ENCODE assay signal across 9 mouse cellular contexts in genomic region chr1:95664321-95664825, GRCm38 (mm10). TPM values are rescaled to one million over a fixed set of nuclear protein-coding genes. Genes with fewer than 3 reads are reported as not detected.
DNase-seq lines count a peak whose midpoint lies in the region; ATAC-seq and TF ChIP-seq lines count a peak whose summit lies in the region.
"Had no signal": no experiment of that assay in that cellular context is flagged by ENCODE, and none has a peak within 500 bp of the region (broad histone marks: within the 10 kb centered on the region; RNA-seq: fewer than 3 reads in every experiment).

No protein-coding gene starts in this region.

- peak; percentile 25 for TF ChIP-seq RAD21 in MEL (IDR thresholded peaks at IDR 0.05; ENCODE audit: low read depth, low read length)

- H3K4me3 ChIP-seq in intestine, embryonic 14.5 days (ENCODE audit: low read depth, low read length): no peak overlapping the region
- H3K4me3 ChIP-seq in intestine, embryonic 15.5 days (replicated peaks): no peak overlapping the region
- H3K4me3 ChIP-seq in MEL (ENCODE audit: control insufficient read depth in 1 of 2, insufficient read depth in 1 of 2, low read depth in 2 of 2, low read length in 2 of 2): no peak overlapping the region
- H3K4me3 ChIP-seq in forebrain, embryonic 14.5 days (ENCODE audit: low read depth, low read length): peak overlapping the region; percentile 63
- no peak overlapping the region for H3K4me3 ChIP-seq in limb, embryonic 14.5 days (replicated peaks; ENCODE audit: low read length)
- H3K4me3 ChIP-seq in olfactory bulb, adult 2 months (ENCODE audit: insufficient read depth, low read depth, low read length): peak overlapping the region; percentile 55

- no peak overlapping the region for H3K27ac ChIP-seq in intestine, embryonic 14.5 days (ENCODE audit: low read depth)
- H3K27ac ChIP-seq in intestine, embryonic 15.5 days: no peak overlapping the region
- no peak overlapping the region for H3K27ac ChIP-seq in MEL (ENCODE audit: control insufficient read depth, low read depth, low read length)
- H3K27ac ChIP-seq in forebrain, embryonic 14.5 days (ENCODE audit: low read depth, low read length): peak overlapping the region; percentile 77; the same call in 1 of the 2 replicates
- H3K27ac ChIP-seq in limb, embryonic 14.5 days (replicated peaks; ENCODE audit: low read depth, low read length): no peak overlapping the region
- no peak overlapping the region for H3K27ac ChIP-seq in olfactory bulb, adult 2 months (ENCODE audit: insufficient read depth, low read depth, low read length)

- peaks cover 7% of the 10 kb centered on the region; the same call in 1 of the 2 replicates for H3K27me3 ChIP-seq in intestine, embryonic 14.5 days (replicated peaks; ENCODE audit: control insufficient read depth, insufficient read depth, low read length)
- H3K27me3 ChIP-seq in intestine, embryonic 15.5 days (replicated peaks): no peaks in the 10 kb centered on the region
- no peaks in the 10 kb centered on the region for H3K27me3 ChIP-seq in MEL (ENCODE audit: control insufficient read depth in 1 of 2, insufficient read depth in 2 of 2, low read length in 2 of 2)
- no peaks in the 10 kb centered on the region for H3K27me3 ChIP-seq in forebrain, embryonic 14.5 days (replicated peaks; ENCODE audit: control insufficient read depth, insufficient read depth, low read length)
- H3K27me3 ChIP-seq in limb, embryonic 14.5 days (ENCODE audit: control insufficient read depth, insufficient read depth, low read length): peaks cover 19% of the 10 kb centered on the region

- H3K9me3 ChIP-seq in intestine, embryonic 14.5 days (ENCODE audit: control insufficient read depth, low read length): no peaks in the 10 kb centered on the region
- no peaks in the 10 kb centered on the region for H3K9me3 ChIP-seq in intestine, embryonic 15.5 days
- H3K9me3 ChIP-seq in MEL (replicated peaks; ENCODE audit: insufficient read depth, low read length): no peaks in the 10 kb centered on the region
- H3K9me3 ChIP-seq in forebrain, embryonic 14.5 days (replicated peaks; ENCODE audit: control insufficient read depth, low read length): no peaks in the 10 kb centered on the region
- no peaks in the 10 kb centered on the region for H3K9me3 ChIP-seq in limb, embryonic 14.5 days (ENCODE audit: control insufficient read depth, low read length)

- peak overlapping the region; percentile 77; the same call in 1 of the 2 replicates for H3K4me2 ChIP-seq in intestine, embryonic 14.5 days (ENCODE audit: low read length)
- H3K4me2 ChIP-seq in intestine, embryonic 15.5 days (replicated peaks): no peak overlapping the region
- peak overlapping the region; percentile 52 for H3K4me2 ChIP-seq in forebrain, embryonic 14.5 days (ENCODE audit: low read length)
- H3K4me2 ChIP-seq in limb, embryonic 14.5 days (replicated peaks; ENCODE audit: low read depth, low read length, severe bottlenecking): peak overlapping the region; percentile 13; the same call in 1 of the 2 replicates

- TF ChIP-seq EP300 in MEL (IDR thresholded peaks at IDR 0.05; ENCODE audit: low read depth in 1 of 2, low read length in 2 of 2): no peak

- no peaks in the 10 kb centered on the region for H3K79me2 ChIP-seq in MEL (ENCODE audit: control insufficient read depth, insufficient read depth, low read length, poor library complexity)

- WGBS in intestine, embryonic 14.5 days: 32% methylated on average over 4 of the region's 4 CpGs
- 38% methylated on average over 4 of the region's 4 CpGs for WGBS in intestine, embryonic 15.5 days
- 22% methylated on average over 4 of the region's 4 CpGs for WGBS in forebrain, embryonic 14.5 days
- WGBS in limb, embryonic 14.5 days: 22% methylated on average over 4 of the region's 4 CpGs
- WGBS in olfactory bulb, adult 2 months: 25% methylated on average over 4 of the region's 4 CpGs

- no peak for TF ChIP-seq POLR2A in MEL (IDR thresholded peaks at IDR 0.05; ENCODE audit: control insufficient read depth in 1 of 2, insufficient read depth in 1 of 2, low read depth in 1 of 2, low read length in 2 of 2, poor library complexity in 1 of 2)
- TF ChIP-seq POLR2A in limb, embryonic 14.5 days (IDR thresholded peaks at IDR 0.05; ENCODE audit: borderline replicate concordance, extremely low read depth, insufficient read depth, insufficient read length): no peak
- TF ChIP-seq POLR2A in olfactory bulb, adult 2 months (IDR thresholded peaks at IDR 0.05; ENCODE audit: insufficient read depth, low read depth, low read length): no peak

- no peak overlapping the region for H3K9ac ChIP-seq in intestine, embryonic 14.5 days (ENCODE audit: low read length)
- no peak overlapping the region for H3K9ac ChIP-seq in intestine, embryonic 15.5 days
- no peak overlapping the region for H3K9ac ChIP-seq in MEL (ENCODE audit: control insufficient read depth, low read depth, low read length, poor library complexity, severe bottlenecking)
- peak overlapping the region; percentile 78 for H3K9ac ChIP-seq in forebrain, embryonic 14.5 days (ENCODE audit: low read length)
- no peak overlapping the region for H3K9ac ChIP-seq in limb, embryonic 14.5 days (ENCODE audit: low read depth, low read length, severe bottlenecking)

- H3K36me3 ChIP-seq in intestine, embryonic 14.5 days (ENCODE audit: control insufficient read depth, insufficient read depth, low read length): no peaks in the 10 kb centered on the region
- H3K36me3 ChIP-seq in intestine, embryonic 15.5 days: no peaks in the 10 kb centered on the region
- peaks cover 0 to 31% of the 10 kb centered on the region in 2 experiments; a peak in 2 of 4 replicates for H3K36me3 ChIP-seq in MEL (ENCODE audit: control insufficient read depth in 1 of 2, insufficient read depth in 2 of 2, low read length in 2 of 2)
- H3K36me3 ChIP-seq in forebrain, embryonic 14.5 days (ENCODE audit: control insufficient read depth, insufficient read depth, low read length): no peaks in the 10 kb centered on the region
- H3K36me3 ChIP-seq in limb, embryonic 14.5 days (ENCODE audit: control insufficient read depth, insufficient read depth, low read length): no peaks in the 10 kb centered on the region

- H3K4me1 ChIP-seq in intestine, embryonic 14.5 days (replicated peaks; ENCODE audit: control insufficient read depth, insufficient read depth, low read length): no peaks in the 10 kb centered on the region; the same call in 1 of the 2 replicates
- H3K4me1 ChIP-seq in intestine, embryonic 15.5 days (replicated peaks): 0 out of 2 replicates have a peak, but pooled peaks cover 2% of the 10 kb centered on the region
- peaks cover 7 to 28% of the 10 kb centered on the region in 2 experiments for H3K4me1 ChIP-seq in MEL (ENCODE audit: control insufficient read depth in 1 of 2, insufficient read depth in 2 of 2, low read length in 2 of 2)
- H3K4me1 ChIP-seq in forebrain, embryonic 14.5 days (ENCODE audit: control insufficient read depth, insufficient read depth, low read length): peaks cover 10% of the 10 kb centered on the region
- peaks cover 6% of the 10 kb centered on the region; the same call in 1 of the 2 replicates for H3K4me1 ChIP-seq in limb, embryonic 14.5 days (ENCODE audit: control insufficient read depth, insufficient read depth, low read length)
- H3K4me1 ChIP-seq in olfactory bulb, adult 2 months (ENCODE audit: control insufficient read depth, insufficient read depth, low read length): peaks cover 5% of the 10 kb centered on the region

- TF ChIP-seq CTCF in MEL (IDR thresholded peaks at IDR 0.05 in 2 of 3, conservative IDR thresholded peaks at IDR 0.05 in 1 of 3; ENCODE audit: control insufficient read depth in 1 of 3, insufficient read depth in 1 of 3, low read depth in 2 of 3, low read length in 3 of 3, poor library complexity in 1 of 3, severe bottlenecking in 1 of 3): peak in 1 of 3 experiments; percentile 13; a peak in 1 of 6 replicates
- no peak for TF ChIP-seq CTCF in olfactory bulb, adult 2 months (IDR thresholded peaks at IDR 0.05; ENCODE audit: insufficient read depth, low read depth, low read length)

- no peak for DNase-seq in intestine, embryonic 14.5 days (ENCODE audit: low spot score)
- no peak for DNase-seq in MEL (ENCODE audit: low read depth, low spot score)
- peak; percentile 50 for DNase-seq in forebrain, embryonic 14.5 days (ENCODE audit: low spot score)
- no peak for DNase-seq in limb, embryonic 14.5 days (ENCODE audit: low spot score)
- DNase-seq in ovary, adult 18-20 months (ENCODE audit: low spot score): no peak
- DNase-seq in cerebellum, adult 11 months: no peak

- ATAC-seq in intestine, embryonic 14.5 days (replicated peaks; ENCODE audit: low FRiP score, low TSS enrichment, low read depth): no peak
- no peak for ATAC-seq in intestine, embryonic 15.5 days
- ATAC-seq in forebrain, embryonic 14.5 days: no peak; the same call in 1 of the 2 replicates
- ATAC-seq in limb, embryonic 14.5 days (ENCODE audit: low FRiP score, low read depth): no peak
- ATAC-seq: Patski had no signal

TF ChIP-seq in MEL, 35 proteins besides CTCF, POLR2A, EP300 and RAD21:
- peak; percentile 23; the same call in 1 of the 2 replicates for TF ChIP-seq SMC3 (IDR thresholded peaks at IDR 0.05; ENCODE audit: low read depth, low read length)
- TF ChIP-seq TCF12 (IDR thresholded peaks at IDR 0.05; ENCODE audit: low read depth, low read length): no peak
- no peak for TF ChIP-seq HCFC1 (IDR thresholded peaks at IDR 0.05; ENCODE audit: low read depth, low read length)
- TF ChIP-seq CHD1 (IDR thresholded peaks at IDR 0.05; ENCODE audit: low read depth, low read length): no peak
- 0 out of 2 replicates have a peak, but pooled peaks have one; percentile 25 for TF ChIP-seq MAZ (IDR thresholded peaks at IDR 0.05; ENCODE audit: low read depth, low read length)
- TF ChIP-seq ZMIZ1 (IDR thresholded peaks at IDR 0.05; ENCODE audit: low read depth, low read length): no peak
- no peak for TF ChIP-seq KAT2A (conservative IDR thresholded peaks at IDR 0.05; ENCODE audit: low read depth, low read length)
- no peak for TF ChIP-seq NRF1 (IDR thresholded peaks at IDR 0.05; ENCODE audit: insufficient read depth, low read depth, low read length, poor library complexity, severe bottlenecking)
TF ChIP-seq in MEL: peak in this region for 2.

RNA-seq across cellular contexts. Expression of gene St8sia4, which starts 3.0 kb away (rescaled TPM):
- polyA plus RNA-seq in intestine, embryonic 14.5 days (2014; fragmentation: Nextera tagmentation; extraction: Ambion mirVana): 4.4 and 4.7 TPM in 2 replicates
- polyA plus RNA-seq in intestine, embryonic 15.5 days (2015; fragmentation: Nextera tagmentation; extraction: Ambion mirVana): 3.1 TPM in 2 replicates
- total RNA-seq in MEL (2012; rRNA removed): 1.3 and 1.6 TPM in 2 replicates
- under 1 TPM in 1 of 2 experiments, not detected in 1; 0.81 TPM for polyA plus RNA-seq in MEL (2012; ENCODE audit: insufficient read depth in 1 of 2, insufficient read length in 2 of 2, low read depth in 1 of 2, low replicate concordance in 2 of 2, missing spikeins in 1 of 2)
- polyA plus RNA-seq in forebrain, embryonic 14.5 days (2014; fragmentation: Nextera tagmentation; extraction: Ambion mirVana): 35.2 and 50.4 TPM in 2 replicates
- polyA plus RNA-seq in limb, embryonic 14.5 days (2012; rRNA removed): 1.8 and 2.1 TPM in 2 replicates
- 5.4 and 5.7 TPM in 2 replicates for polyA plus RNA-seq in limb, embryonic 14.5 days (2014; fragmentation: Nextera tagmentation; extraction: Ambion mirVana)
- not detected in 2 replicates for polyA plus RNA-seq in olfactory bulb, adult 2 months (2012; ENCODE audit: insufficient read depth, insufficient read length, low replicate concordance, missing spikeins)
- polyA plus RNA-seq: Patski had no signal

Comparison
In these comparisons a context has a peak if more than half of its experiments do, and no peak if none do; other contexts are left out.
1. H3K4me3 ChIP-seq: peak in forebrain, embryonic 14.5 days (single experiment) and olfactory bulb, adult 2 months (single experiment); none in intestine, embryonic 14.5 days (single experiment), intestine, embryonic 15.5 days (single experiment), MEL (0 of 2) and limb, embryonic 14.5 days (single experiment).